Mouse (Mus musculus) embryo, embryonic 9.5 days (tissue): ENCODE data around the gene Adamts9.

Experiments
- DNase-seq: peaks from one replicate; pipeline ENCODE4 v3.0.0-alpha.2; 2017; ENCODE audit errors: extremely low spot score

Gene Adamts9

DNA sequence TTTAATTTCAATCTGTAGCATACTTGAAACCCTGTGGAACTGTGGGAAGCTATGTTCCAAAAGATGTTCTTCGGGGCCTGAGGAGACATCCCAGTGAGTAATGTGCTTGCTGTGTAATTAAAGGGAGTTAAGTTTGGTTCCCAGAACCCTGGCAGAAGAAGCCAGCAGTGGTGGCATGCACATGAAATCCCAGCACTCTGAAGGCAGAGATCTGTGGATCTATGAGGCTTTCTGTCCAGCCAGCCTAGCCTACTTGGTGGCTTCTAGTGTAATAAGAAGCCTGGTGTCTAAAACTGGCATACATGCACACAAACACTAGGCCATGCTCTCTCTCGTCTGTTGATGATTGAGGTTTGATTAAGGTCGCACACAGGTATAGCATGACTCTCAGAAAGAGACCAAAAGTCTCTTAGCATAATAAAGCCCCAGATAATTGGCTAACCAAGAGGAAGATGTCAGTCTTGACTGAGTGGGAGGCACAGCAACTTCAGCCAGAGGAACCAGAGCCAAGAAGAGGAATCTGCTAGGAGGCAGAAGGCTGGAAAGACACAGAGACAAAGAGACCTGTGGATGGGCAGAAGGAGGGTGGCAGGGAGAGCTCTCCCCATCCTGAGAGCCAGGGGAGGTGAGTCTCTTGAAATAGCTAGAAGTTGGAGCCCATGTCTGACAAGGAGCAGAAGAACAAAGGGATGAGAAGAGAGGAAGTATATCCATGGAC, 138.9 kb downstream of the Adamts9 start:
- no peak for DNase-seq

DNA sequence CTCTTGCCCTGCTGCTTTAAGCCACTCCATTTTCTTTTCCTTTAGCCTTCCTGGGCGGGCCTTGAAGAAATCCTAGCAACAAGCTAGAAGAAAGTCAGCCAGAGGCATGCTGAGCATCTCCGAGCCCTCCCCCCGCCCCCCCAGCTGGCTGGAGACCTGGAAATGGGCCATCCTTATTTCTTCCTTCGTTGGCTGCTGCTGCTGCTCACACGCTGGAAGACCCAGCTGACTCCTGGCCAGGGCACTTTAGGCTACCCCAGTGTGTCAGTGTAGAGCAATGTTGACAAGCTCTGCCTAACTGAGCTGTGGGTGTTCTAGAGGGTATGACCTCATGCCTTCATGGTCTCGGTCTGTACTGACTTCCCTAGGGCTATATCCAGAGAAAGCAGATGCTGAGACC, 140.1 kb downstream of the Adamts9 start:
- no peak for DNase-seq

DNA sequence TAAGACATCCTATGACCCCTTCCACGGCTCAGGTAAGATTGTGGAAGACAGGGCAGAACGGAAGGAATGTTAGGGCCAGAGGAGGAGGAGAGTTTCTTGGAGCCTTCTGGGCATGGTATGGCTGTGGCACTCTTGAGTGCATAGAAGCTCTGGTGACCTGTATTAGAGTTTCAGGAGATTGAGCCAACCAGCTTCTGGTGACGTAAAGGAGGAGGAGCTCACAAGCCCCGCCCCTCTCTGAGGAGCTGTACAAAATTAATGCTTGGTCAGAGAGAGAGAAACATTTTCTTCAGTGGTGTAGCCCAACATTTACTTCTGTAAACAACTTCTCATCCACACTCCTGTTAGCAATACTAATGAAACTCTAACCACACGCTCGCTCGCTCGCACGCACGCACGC, 140.9 kb downstream of the Adamts9 start:
- no peak for DNase-seq

DNA sequence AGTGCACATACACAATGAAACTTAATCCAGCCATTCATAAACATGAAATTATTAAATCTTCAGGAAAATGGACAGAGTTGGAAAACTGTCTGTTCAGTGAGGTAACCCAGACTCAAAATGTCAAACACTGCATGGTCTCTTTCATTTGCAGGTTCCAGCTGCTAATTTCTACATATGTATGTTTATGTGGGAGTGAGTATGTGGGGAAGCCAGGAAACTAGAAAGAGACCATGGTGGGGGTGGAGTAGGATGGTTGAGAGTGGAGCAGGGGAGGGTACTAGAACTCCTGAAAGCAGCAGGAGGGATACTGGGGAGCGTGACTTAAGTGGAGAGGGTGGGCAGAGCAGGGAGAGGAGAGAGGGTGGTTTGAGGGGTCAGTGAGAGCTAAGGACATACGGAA, 141.8 kb downstream of the Adamts9 start:
- DNase-seq, result no peak

DNA sequence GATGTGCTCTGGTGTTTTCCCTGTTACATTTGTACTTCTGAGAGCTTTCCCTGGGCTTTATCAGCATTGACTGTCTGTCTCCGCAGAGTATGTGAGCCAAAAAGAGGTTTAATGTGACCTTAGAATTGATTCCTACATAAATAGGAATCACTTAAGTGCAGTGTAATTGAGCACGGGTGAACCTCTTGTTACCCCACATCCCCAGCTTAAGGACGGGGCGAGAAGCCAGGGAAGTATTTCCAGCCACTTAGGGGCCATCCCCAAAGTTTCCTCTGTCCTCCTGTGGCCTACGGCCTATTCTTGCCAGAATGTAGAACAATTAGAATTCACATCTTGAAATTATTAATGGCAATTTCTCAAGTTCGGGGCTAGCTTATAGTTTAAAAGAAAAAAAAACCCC, 149.5 kb downstream of the Adamts9 start:
- DNase-seq, result no peak

DNA sequence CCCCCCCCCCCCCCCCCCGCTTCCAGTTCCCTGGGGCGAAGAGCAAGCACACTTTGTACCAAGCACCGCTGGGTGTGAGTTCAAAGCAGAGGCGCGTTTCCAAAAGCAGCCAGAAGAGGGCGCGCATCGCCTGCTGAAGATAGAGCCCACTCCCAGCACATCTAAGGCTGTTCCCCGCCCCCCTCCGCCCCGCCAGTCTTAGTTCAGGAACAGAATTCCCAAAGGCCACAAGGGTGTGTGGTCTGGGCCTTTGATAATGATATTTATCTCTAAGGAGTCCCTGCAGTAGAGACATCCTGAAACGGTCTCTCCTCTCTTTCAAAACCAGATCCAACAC, 155.9 kb downstream of the Adamts9 start:
- DNase-seq, result peak; percentile 97

DNA sequence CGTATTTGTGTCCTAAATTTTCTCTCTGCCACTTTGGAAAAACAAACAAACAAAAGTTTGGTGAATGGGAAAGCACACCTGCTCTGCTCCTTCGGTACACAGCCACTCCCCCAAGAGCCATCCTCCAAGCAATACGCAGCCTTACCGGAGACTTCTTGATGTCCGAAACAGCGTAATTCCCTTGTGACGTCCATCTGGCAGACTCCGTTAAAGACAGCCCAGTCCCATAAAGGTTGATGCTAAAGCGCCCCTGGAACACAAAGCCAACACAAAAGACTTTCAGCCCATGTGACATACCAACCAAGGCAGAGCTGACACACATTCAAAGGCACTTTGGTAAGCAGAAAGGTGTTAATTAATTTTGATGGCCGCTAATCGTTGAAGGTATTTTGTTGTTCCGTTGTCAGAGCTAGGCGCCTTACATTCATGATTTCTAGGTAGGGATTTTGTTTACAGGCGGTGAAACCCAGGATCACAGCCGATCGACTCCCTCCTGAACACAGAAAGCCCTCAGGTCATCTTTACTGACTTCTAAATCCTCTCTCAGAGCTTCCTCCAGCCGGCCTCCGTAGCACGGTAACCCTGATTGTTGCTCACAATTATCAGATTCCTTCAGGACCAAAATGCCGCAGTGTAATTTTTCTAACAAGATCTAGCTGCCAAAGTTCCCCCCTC, 156.5 kb downstream of the Adamts9 start:
- peak; percentile 32 for DNase-seq

DNA sequence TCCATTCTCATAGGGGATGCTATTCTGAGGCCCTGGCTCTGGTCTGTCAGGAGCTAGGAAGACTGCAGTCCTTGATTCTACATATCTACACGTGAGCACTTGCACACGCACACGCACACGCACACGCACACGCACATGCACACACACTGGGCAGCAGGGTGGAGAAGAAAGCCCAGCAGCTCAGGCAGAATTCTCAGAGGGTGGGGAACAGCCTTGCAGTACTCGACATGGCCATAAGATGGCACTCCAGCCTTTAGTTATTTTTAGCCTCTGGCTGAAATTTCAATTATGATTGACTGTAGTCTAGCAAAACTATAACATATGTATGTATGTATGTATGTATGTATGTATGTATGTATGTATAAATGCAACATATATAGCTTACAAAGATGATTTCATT, 158.5 kb downstream of the Adamts9 start:
- peak; percentile 50 for DNase-seq

DNA sequence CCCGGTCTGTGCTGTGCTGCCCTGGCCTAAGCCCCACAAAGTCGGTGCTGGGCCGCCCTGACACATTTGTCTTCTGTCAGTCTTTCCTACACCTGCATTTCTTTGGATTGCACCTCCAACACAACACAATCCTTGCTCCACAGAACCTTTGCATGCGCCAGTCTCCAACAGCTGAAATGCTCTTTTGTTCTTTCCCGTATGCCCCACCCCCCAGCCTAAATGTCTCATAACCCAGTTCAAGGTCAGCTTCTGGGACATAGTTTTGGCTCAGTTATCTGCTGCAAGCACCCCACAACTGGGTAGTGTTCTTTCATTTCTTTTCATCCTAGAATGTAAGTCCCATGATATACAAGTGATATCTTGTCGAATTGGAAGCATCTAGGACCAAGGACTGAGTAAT, 161.8 kb downstream of the Adamts9 start:
- DNase-seq, result no peak

DNA sequence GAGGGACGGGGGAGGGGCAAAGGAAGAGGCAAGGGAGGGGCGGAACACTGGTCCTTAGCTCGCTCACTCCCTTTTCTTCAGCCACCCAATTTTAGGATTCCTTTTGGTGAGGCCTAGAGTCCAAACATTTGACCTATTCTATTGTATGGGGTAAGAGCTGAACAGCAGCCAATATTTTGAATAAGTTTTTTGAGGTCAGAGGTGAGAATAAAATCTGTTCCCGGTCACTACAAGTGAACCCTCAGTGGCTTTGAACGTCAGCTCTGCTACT, 163.4 kb downstream of the Adamts9 start:
- DNase-seq, result no peak

DNA sequence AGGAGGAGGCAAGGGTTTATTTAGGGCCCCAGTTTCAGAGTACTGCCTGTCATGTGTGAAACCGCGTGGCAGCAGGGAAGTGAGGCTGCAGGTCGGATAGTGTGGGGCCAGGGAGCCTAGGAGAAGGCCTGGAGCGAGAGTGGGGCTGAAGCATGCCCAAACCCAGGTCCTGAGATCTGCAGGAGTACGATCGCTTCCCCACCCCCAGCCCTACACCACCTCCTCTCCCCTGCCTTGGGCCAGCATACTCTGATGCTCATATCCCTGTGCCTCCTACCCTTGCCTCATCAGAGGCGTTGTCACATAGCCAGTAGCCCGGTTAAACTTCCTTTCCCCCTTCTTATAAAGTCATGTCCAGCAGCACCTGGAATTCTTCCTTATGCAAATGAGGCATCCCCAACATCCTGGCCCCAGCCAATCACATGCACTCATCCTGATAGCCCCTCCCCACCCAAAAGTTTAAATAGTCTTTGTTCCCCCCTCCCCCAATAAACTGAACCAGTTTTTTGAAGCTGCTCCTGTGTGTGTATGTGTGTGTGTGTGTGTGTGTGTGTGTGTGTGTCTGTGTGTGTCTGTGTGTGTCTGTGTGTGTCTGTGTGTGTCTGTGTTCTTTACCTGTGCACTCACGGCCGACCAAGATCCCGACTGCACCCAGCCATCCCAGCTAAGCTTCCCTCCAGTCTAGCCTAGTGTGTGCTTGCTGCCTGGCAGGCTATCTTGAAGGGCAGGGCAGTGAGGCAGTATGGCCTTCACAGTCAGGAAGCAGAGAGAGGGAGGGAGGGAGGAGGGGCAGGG, 164.0 kb downstream of the Adamts9 start:
- no peak for DNase-seq

DNA sequence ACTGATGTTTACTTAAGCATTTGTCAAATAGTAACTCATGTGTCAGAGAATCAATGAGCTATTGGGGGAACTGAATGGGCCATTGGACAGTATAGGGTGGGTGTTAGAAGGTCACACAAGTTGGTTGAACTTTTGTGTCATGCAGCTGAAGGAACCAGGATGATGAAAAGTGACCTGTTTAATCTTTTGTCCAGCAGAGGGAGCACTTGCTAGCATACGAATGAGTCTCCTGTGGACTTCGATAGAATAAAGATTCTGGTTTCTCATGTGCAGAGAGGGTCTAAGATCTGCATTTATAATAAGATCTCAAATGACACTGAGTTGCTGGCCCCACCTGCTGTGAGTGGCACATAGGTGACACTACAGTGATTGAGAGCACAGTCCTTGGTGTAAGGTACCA, 166.9 kb downstream of the Adamts9 start:
- peak; percentile 39 for DNase-seq

DNA sequence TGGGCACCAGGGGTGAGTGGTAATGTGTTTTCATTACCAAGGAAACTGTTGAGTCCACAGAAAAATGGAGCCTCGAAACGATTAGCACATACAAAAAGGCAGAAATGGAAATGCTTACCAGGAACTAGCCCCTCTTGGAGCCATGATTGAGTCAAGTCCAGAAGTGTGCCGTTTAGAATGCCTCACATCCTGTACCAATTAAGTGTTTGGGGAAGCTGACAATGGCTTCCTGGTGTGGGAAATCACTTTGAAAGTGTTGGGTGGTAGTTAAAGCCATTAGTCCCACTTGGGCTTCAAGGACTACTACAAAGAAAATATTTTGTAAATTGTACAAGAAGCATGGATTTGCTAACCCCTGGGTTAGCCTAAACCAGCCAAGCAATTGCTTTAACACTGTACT, 180.9 kb downstream of the Adamts9 start:
- no peak for DNase-seq

DNA sequence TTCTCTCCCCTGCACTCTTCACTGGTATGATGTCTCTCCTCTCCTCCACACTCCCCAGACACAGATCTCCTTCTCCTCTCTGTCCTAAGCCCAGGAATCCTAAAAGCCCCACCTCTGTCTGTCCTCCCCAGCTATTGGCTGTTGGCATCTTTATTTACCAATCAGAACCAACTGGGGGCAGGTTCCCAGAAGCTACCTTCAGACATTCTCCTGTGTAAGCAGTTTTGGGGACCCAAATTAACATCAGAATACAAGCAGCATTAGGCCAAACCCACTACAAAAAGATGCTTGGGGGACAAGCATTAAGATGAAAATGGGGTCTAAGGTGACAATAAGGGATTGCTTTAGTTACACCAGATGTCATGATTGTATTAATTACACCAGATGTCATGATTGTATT, 183.7 kb downstream of the Adamts9 start:
- DNase-seq, result no peak

DNA sequence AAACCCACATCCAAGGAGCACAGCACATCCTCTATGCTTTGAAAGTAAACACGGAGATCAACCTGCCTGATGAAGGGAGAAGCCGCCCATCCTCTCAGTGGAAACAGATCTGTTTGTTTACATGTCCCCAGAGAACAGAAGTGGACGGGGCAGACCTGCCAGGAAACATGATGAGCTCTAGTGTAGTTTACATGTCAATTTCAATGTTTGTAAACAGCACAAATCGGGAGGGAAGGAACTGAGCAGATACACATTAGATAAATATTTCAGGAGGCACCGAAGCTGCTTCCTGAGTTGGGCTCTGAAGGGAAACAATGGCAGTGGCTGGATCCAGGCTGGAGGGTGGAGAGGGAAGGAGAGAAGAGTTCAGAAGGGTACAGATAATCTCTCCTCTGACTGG, 187.5 kb downstream of the Adamts9 start:
- DNase-seq, result no peak

DNA sequence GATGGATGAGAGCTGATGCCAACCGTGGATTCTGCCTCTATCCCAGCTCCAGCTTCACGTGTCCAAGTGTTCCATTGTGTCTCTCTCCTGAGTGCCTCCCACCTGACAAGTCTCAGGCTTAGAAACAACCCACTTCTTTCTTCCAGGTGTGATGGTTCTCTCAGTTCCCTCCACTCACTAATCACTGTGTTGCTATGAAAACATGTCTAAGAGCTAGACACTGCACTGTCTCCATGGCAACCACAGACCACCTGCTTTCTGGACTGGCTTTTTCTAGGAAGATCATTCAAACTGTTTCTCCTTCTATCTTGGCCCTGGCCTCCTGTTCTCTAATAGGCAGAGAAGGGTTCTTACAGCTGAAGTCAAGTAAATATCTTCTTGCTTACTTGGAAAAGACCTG, 190.6 kb downstream of the Adamts9 start:
- DNase-seq, result no peak

DNA sequence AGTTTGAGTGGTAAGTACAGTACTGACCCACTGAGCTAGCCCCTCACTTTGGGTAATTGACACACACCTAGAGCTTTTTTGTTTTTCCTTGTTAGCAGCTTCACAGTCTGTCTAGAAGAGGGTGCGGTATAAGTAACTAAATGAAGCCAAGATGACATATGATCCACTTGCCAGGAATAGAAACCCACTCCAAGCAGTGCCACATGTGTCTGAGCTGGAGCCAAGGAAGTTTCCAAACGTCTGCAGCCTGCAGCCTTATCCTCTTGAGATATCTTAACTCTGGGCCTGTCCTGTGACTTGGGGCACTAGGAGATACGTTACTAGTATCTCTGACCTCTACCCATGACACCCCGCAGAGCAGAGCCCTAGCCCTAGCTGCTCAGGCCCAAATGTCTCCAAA, 193.9 kb downstream of the Adamts9 start:
- DNase-seq, result no peak

DNA sequence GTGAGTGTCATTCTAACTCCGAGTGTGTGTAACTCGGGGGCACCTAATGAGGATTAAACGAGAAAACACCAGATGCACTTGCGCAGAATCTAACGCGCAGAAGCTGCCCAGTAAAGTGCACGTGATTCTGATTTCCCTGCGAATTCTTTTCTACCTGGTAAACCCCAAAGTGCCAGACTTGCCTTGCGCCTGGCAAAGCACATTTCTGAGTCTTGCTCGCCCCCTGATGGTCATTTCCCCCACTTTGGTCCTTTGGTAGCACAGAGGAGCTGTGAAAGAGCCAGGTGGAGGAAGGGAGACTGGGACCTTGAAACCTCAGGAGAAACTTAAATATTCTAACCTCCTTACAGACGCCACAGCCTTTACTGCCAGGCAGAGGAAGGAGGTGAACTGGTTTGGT, 199.7 kb downstream of the Adamts9 start:
- peak; percentile 70 for DNase-seq

DNA sequence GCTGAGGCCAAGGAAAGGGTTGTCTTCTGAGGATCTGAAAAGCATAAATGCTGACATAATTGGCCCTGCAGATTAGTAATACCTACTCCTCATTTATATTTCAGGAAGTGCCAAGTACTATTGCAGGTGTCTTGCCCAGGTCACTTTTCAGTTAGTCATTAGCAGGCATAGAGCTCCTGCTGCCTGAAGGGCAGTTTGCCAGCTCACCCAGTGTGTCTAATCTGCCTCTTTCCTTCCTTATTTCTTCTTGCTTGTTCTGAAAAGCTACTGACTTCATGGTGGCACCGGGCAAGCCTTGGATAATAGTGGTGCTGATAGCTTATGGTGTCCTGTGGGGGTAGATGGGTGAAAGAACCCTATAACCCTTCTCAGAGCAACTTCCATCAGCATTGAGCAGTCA, 206.2 kb downstream of the Adamts9 start:
- DNase-seq, result no peak

DNA sequence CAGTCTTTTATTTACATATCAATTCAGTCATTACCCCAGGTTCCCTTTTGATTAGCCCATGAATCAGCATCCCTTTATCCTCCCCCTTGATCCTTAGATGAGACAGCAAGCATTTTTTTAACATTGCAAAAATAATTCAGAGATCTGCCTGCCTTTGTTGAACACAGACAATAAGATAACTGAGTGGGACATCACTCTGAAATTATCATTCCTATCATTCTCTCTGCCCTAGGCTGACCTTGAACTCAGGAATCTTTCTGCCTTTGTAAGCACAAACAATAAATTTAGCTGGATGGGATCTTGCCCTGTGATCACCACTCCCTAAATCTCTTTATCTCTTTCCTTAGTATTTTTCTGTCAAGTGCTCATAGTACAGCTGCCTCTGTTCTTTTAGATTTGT, 209.6 kb downstream of the Adamts9 start:
- no peak for DNase-seq

DNA sequence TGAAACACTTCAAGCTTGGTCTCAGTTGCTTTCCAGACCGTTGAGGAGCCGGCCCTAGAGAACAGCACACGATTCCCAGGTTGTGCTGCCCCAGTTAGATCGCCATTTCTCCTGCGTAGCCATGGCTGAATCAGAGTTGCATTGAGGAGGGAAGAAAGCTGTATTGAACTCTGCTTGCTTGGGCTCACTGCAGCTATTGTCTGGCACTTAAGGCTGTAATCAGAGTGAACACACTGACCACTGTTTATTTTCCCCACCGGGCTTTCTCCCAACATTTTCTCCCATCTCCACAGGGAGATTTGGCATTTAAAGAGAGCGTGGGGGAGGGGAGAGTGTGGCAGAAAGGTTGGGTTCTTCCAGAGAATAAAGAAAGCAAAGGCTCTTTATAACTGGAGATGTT, 214.8 kb downstream of the Adamts9 start:
- DNase-seq, result no peak

DNA sequence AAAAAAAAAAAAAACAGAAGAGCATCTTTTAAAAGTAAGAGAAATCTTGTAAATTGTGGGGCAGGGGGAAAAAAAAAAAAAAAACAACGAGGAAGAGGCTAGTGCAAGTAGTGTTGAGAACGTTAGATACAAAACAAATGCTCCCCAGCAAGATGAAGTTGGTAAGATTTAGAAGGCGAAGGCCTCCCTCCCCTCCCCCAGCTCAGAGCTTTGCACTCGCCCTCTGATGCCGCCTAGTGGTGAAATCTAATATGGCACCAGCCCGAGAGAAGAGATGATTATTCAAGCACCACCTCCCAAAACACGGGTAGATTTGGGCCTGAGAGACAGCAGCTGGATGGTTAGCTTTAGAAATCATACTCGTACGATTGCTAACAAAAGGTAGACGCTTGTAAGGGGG, 215.2 kb downstream of the Adamts9 start:
- DNase-seq, result peak; percentile 88

DNA sequence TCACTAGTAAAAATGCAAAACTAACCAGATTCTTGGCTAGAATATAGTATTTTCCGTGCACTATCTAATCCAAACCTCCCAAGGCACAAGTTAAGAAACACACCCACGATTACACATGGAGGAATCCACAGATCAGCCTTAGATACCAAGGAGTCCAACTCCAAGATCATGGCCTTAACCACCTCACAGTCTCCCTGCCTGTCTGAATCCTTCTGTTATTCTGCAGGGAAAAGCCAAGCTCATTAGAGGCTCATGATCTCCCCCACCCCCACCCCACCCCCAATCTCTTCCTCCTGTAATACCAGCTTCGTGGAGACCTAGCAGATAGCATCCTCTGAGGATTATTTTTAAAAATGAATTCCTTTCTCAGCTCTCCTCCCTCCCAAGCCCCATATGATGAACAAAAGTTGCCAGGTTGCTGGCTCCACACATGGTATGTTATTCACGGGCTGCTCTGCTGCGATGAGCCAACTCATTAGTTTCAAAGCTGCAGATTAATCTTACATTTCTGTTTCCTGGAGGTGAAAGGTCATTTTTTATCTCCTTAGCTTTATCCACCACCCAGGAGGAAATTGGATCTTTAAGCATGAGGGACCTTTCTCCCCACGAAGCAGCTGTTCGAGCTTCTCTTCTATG, 215.8 kb downstream of the Adamts9 start:
- no peak for DNase-seq
